Mouse (Mus musculus) liver, adult 2 months (tissue): ENCODE data around the gene S1pr3.

Experiments used
- CTCF ChIP-seq: fragments of 200-500 bp; IDR thresholded peaks from 2 replicates; pipeline ENCODE4 v1.5.1; 2011; ENCODE audit warnings: low read depth, low read length, control low read depth
- POLR2A ChIP-seq: fragments of 200-500 bp; IDR thresholded peaks from 2 replicates; pipeline ENCODE4 v1.6.1; 2011; ENCODE audit warnings: low read length, control low read depth; ENCODE audit not compliant: insufficient read depth; ENCODE audit errors: extremely low read depth

GRCm38 (mm10) chr13:51413461-51413860 is 5.0 kb downstream of the S1pr3 start:
- peak; percentile 55 for TF ChIP-seq CTCF
- TF ChIP-seq POLR2A = no peak
